Mouse (Mus musculus) ovary, postnatal 10 days (tissue): ENCODE measurements around the gene 1190005I06Rik.
"Not testable (repeated sequence)": the region's sequence is repeated elsewhere in the genome, so short reads cannot be mapped to it uniquely, and the experiment has no call there.

Source experiments
- DNase-seq: peaks from one replicate; pipeline ENCODE4 v3.0.0; 2022; ENCODE audit warnings: low spot score

1190005I06Rik gene

GRCm38 (mm10) chr8:120647532-120647931, at the start of gene 1190005I06Rik:
TSS of gene 1190005I06Rik (minus strand) at chr8:120647632.
- no peak for DNase-seq

GRCm38 (mm10) chr8:120696401-120697153, 49.1 kb upstream of the 1190005I06Rik start:
- DNase-seq = no peak

GRCm38 (mm10) chr8:120693861-120694493, 46.5 kb upstream of the 1190005I06Rik start:
- no peak for DNase-seq

GRCm38 (mm10) chr8:120692934-120693333, 45.5 kb upstream of the 1190005I06Rik start:
- no peak for DNase-seq

- no peak for DNase-seq
These were observed 41.1 kb upstream of the 1190005I06Rik start for GRCm38 (mm10) chr8:120688511-120688910.

GRCm38 (mm10) chr8:120687786-120688185, 40.4 kb upstream of the 1190005I06Rik start:
- no peak for DNase-seq

GRCm38 (mm10) chr8:120686576-120686975, 39.1 kb upstream of the 1190005I06Rik start:
- no peak for DNase-seq

GRCm38 (mm10) chr8:120686051-120686450, 38.6 kb upstream of the 1190005I06Rik start:
- no peak for DNase-seq

- DNase-seq = no peak
These were observed 38.2 kb upstream of the 1190005I06Rik start for GRCm38 (mm10) chr8:120685591-120685990.

GRCm38 (mm10) chr8:120685097-120685496, 37.7 kb upstream of the 1190005I06Rik start:
- DNase-seq = no peak

GRCm38 (mm10) chr8:120684082-120684481, 36.6 kb upstream of the 1190005I06Rik start:
- DNase-seq = no peak

GRCm38 (mm10) chr8:120683602-120684001, 36.2 kb upstream of the 1190005I06Rik start:
- DNase-seq = no peak

- no peak for DNase-seq
These were observed 33.7 kb upstream of the 1190005I06Rik start for GRCm38 (mm10) chr8:120681113-120681512.

- DNase-seq = not testable (repeated sequence)
These were observed 33.0 kb upstream of the 1190005I06Rik start for GRCm38 (mm10) chr8:120680405-120680804.

- no peak for DNase-seq
These were observed 32.4 kb upstream of the 1190005I06Rik start for GRCm38 (mm10) chr8:120679629-120680387.

GRCm38 (mm10) chr8:120678447-120678846, 31.0 kb upstream of the 1190005I06Rik start:
- DNase-seq = peak; percentile 74

- no peak for DNase-seq
These were observed 28.3 kb upstream of the 1190005I06Rik start for GRCm38 (mm10) chr8:120675718-120676117.

- no peak for DNase-seq
These were observed 25.9 kb upstream of the 1190005I06Rik start for GRCm38 (mm10) chr8:120673298-120673697.

GRCm38 (mm10) chr8:120672626-120673229, 25.3 kb upstream of the 1190005I06Rik start:
- DNase-seq = no peak

GRCm38 (mm10) chr8:120671775-120672174, 24.3 kb upstream of the 1190005I06Rik start:
- DNase-seq = no peak

- DNase-seq = no peak
These were observed 21.0 kb upstream of the 1190005I06Rik start, which contains the start of gene Emc8 for GRCm38 (mm10) chr8:120668374-120668905. TSS of gene Emc8 (minus strand) at chr8:120668573.
